Mouse (Mus musculus) forebrain, embryonic 12.5 days (tissue): ENCODE measurements around the gene Lrrc4. TPM values are rescaled to one million over a fixed set of nuclear protein-coding genes. Genes with fewer than 3 reads are reported as not detected.
A peak's percentile ranks its signal among the peaks of the same experiment; 100 is the strongest.

Source experiments
- ATAC-seq: fragments of 200-750 bp; cut with Nextera tagmentation; 2 replicates; pipeline ENCODE4 v1.8.0; 2017; ENCODE audit warnings: moderate TSS enrichment; ENCODE audit not compliant: low FRiP score
- H3K27ac ChIP-seq: fragments of 300-500 bp; sonication (generic); 2 replicates; pipeline ENCODE4 v1.5.1; 2016; ENCODE audit warnings: mild to moderate bottlenecking
- H3K27me3 ChIP-seq: fragments of 300-500 bp; sonication (generic); 2 replicates; pipeline ENCODE4 v1.6.1; 2016; ENCODE audit warnings: mild to moderate bottlenecking
- H3K36me3 ChIP-seq: fragments of 300-500 bp; sonication (generic); replicated peaks from 2 replicates; pipeline ENCODE4 v1.6.1; 2016; ENCODE audit warnings: mild to moderate bottlenecking
- H3K4me1 ChIP-seq: fragments of 300-500 bp; sonication (generic); 2 replicates; pipeline ENCODE4 v1.6.1; 2016
- H3K4me2 ChIP-seq: fragments of 300-500 bp; sonication (generic); 2 replicates; pipeline ENCODE4 v1.6.1; 2016; ENCODE audit warnings: mild to moderate bottlenecking, moderate library complexity
- H3K4me3 ChIP-seq: fragments of 300-500 bp; sonication (generic); replicated peaks from 2 replicates; pipeline ENCODE4 v1.5.1; 2016; ENCODE audit warnings: mild to moderate bottlenecking
- H3K9ac ChIP-seq: fragments of 300-500 bp; sonication (generic); 2 replicates; pipeline ENCODE4 v1.6.1; 2016; ENCODE audit warnings: mild to moderate bottlenecking
- H3K9me3 ChIP-seq: fragments of 300-500 bp; sonication (generic); 2 replicates; pipeline ENCODE4 v1.6.1; 2016
- WGBS: fragments of 180-500 bp; shearing (Covaris S2); methylation state at CpG from one replicate; pipeline ENCODE4 v1.1.7; 2016; 5-methylcytosine and 5-hydroxymethylcytosine counted together
- polyA plus RNA-seq: library from polyadenylated mRNA; unstranded; fragments of >200 nt; fragmentation: Nextera tagmentation; extraction: Ambion mirVana; gene quantifications from 2 replicates; pipeline ENCODE4 v1.2.1, GENCODE M21; 2016

The Lrrc4 gene
- polyA plus RNA-seq, 1 experiment from 2014 or later: 3.1 TPM

DNA sequence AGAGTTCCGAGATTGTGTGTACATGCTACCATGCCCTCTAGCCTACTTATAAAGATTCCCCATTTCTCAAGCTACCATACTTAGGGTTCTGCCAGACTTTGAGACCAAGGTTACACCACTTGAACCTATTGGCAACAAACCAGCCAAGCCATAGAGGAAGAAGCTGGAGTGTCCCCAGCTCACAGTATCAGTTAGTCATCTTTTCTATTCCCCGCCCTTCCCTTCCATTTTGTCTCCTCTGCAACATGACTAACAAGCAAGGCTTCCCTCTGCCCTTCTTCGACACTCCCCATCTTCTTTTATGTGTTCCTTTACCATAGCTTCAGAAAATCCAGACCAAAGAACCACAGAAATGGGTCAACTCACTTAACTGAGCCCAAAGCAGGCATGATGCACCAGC lies 34.7 kb upstream of the Lrrc4 start:
- Histone ChIP-seq H3K4me1 (peaks cover 22% of the 10 kb centered on the region), H3K4me3 (no peak overlapping the region), H3K9ac (no peak overlapping the region), H3K36me3 (no peaks in the 10 kb centered on the region), H3K4me2 (no peak overlapping the region), H3K27ac (no peak overlapping the region), H3K27me3 (0 out of 2 replicates have a peak, but pooled peaks cover 7% of the 10 kb centered on the region), H3K9me3 (no peaks in the 10 kb centered on the region)
- 98% methylated on average over 3 of the region's 3 CpGs for WGBS
- ATAC-seq: no peak

DNA sequence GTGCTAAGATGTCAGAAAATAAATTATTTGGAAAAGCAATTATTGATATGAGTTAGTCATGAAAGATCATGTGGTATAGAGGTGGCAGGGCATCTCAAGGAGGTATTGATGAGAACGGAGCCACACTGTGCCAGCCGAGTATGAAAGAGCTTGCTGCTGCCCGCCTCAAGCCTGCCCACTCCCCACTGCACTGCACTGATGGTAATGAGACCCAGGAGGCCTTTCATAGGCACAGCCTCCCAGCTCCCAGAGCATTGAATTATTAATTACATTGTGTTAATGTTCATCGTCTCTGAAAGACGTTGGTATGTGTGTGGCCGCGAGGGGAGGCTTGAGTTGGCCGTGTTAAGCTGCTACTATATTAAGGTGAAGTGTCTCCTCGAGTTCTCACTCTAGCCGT lies 33.6 kb upstream of the Lrrc4 start:
- no peaks in the 10 kb centered on the region for H3K36me3 ChIP-seq
- 0 out of 2 replicates have a peak, but pooled peaks cover 7% of the 10 kb centered on the region for H3K27me3 ChIP-seq
- 0 out of 2 replicates have a peak overlapping the region, but pooled peaks have one; percentile 43 for H3K27ac ChIP-seq
- 32% methylated on average over 10 of the region's 10 CpGs for WGBS
- ATAC-seq: peak; percentile 72
- no peak overlapping the region for H3K4me3 ChIP-seq
- H3K9ac ChIP-seq: no peak overlapping the region
- H3K4me1 ChIP-seq: peaks cover 33% of the 10 kb centered on the region
- no peak overlapping the region for H3K4me2 ChIP-seq
- no peaks in the 10 kb centered on the region for H3K9me3 ChIP-seq

DNA sequence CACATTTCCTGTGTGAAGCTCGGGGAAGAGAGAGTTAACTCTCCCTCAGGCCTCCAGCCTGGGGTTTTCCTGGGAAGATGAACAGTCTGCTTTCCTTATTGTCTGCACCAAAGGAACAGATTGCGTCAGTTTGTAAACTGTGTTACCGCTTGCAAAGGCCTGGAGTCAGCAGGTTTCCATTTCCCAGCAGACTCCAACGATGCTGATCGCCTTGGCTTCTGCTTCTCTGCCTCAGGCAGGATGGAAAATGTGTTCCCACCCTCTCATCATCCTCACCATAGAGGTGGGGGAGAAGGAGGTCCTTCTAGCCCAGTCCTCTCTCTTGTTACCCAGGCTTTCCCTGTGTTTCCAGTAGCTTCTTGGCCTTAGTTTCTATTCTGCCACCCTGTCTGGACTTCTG lies 33.1 kb upstream of the Lrrc4 start:
- no peak overlapping the region for H3K4me2 ChIP-seq
- peak overlapping the region; percentile 43; the same call in 1 of the 2 replicates for H3K27ac ChIP-seq
- H3K9me3 ChIP-seq: no peaks in the 10 kb centered on the region
- H3K27me3 ChIP-seq: peaks cover 7% of the 10 kb centered on the region; the same call in 1 of the 2 replicates
- H3K9ac ChIP-seq: no peak overlapping the region
- no peaks in the 10 kb centered on the region for H3K36me3 ChIP-seq
- peaks cover 37% of the 10 kb centered on the region for H3K4me1 ChIP-seq
- 29% methylated on average over 5 of the region's 5 CpGs for WGBS
- H3K4me3 ChIP-seq: no peak overlapping the region
- ATAC-seq: peak; percentile 56; the same call in 1 of the 2 replicates

- Histone ChIP-seq H3K4me2 (no peak overlapping the region), H3K4me3 (no peak overlapping the region), H3K27me3 (peaks cover 7% of the 10 kb centered on the region; the same call in 1 of the 2 replicates), H3K9me3 (no peaks in the 10 kb centered on the region), H3K36me3 (no peaks in the 10 kb centered on the region), H3K4me1 (peaks cover 38% of the 10 kb centered on the region), H3K9ac (no peak overlapping the region), H3K27ac (no peak overlapping the region)
- 81% methylated on average over 8 of the region's 8 CpGs for WGBS
- no peak for ATAC-seq
These were observed 30.8 kb upstream of the Lrrc4 start for GRCm38 (mm10) chr6:28862304-28862703.

GRCm38 (mm10) chr6:28860922-28861321 lies 29.4 kb upstream of the Lrrc4 start:
- Histone ChIP-seq H3K36me3 (no peaks in the 10 kb centered on the region), H3K9me3 (no peaks in the 10 kb centered on the region), H3K4me1 (peaks cover 38% of the 10 kb centered on the region), H3K4me3 (no peak overlapping the region), H3K27ac (no peak overlapping the region), H3K4me2 (no peak overlapping the region), H3K27me3 (peaks cover 2% of the 10 kb centered on the region; the same call in 1 of the 2 replicates), H3K9ac (no peak overlapping the region)
- ATAC-seq: no peak
- 16% methylated on average over 2 of the region's 2 CpGs for WGBS

- WGBS: 9% methylated on average over 2 of the region's 2 CpGs
- H3K9ac ChIP-seq: no peak overlapping the region
- H3K36me3 ChIP-seq: no peaks in the 10 kb centered on the region
- peaks cover 40% of the 10 kb centered on the region for H3K4me1 ChIP-seq
- no peak overlapping the region for H3K4me3 ChIP-seq
- H3K27ac ChIP-seq: no peak overlapping the region
- no peak for ATAC-seq
- peaks cover 2% of the 10 kb centered on the region; the same call in 1 of the 2 replicates for H3K27me3 ChIP-seq
- no peak overlapping the region for H3K4me2 ChIP-seq
- H3K9me3 ChIP-seq: no peaks in the 10 kb centered on the region
These were observed 28.9 kb upstream of the Lrrc4 start for GRCm38 (mm10) chr6:28860450-28860849.

DNA sequence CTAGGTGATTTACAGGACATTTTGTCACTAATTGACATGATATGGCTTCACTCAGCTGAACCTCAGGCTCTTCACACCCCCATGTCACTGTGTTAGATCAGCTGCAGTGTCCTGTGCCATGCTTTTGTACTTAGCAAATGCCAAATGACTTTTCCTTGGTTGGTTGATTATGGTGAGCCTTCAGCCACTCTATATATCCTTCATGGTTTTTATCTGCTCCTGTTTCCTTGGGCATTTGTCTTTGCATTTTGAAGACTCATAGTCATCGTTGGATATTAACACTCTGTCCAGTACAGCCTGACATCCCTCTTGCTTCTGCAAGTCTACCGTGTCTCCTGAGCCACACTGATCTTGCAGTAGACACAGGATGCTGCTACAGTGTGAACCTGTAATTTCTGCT lies 27.5 kb upstream of the Lrrc4 start:
- WGBS: 93% methylated on average over 2 of the region's 2 CpGs
- Histone ChIP-seq H3K4me3 (no peak overlapping the region), H3K4me2 (no peak overlapping the region), H3K4me1 (peaks cover 39% of the 10 kb centered on the region), H3K27me3 (peaks cover 6% of the 10 kb centered on the region), H3K27ac (no peak overlapping the region), H3K9me3 (no peaks in the 10 kb centered on the region), H3K9ac (no peak overlapping the region), H3K36me3 (no peaks in the 10 kb centered on the region)
- no peak for ATAC-seq

DNA sequence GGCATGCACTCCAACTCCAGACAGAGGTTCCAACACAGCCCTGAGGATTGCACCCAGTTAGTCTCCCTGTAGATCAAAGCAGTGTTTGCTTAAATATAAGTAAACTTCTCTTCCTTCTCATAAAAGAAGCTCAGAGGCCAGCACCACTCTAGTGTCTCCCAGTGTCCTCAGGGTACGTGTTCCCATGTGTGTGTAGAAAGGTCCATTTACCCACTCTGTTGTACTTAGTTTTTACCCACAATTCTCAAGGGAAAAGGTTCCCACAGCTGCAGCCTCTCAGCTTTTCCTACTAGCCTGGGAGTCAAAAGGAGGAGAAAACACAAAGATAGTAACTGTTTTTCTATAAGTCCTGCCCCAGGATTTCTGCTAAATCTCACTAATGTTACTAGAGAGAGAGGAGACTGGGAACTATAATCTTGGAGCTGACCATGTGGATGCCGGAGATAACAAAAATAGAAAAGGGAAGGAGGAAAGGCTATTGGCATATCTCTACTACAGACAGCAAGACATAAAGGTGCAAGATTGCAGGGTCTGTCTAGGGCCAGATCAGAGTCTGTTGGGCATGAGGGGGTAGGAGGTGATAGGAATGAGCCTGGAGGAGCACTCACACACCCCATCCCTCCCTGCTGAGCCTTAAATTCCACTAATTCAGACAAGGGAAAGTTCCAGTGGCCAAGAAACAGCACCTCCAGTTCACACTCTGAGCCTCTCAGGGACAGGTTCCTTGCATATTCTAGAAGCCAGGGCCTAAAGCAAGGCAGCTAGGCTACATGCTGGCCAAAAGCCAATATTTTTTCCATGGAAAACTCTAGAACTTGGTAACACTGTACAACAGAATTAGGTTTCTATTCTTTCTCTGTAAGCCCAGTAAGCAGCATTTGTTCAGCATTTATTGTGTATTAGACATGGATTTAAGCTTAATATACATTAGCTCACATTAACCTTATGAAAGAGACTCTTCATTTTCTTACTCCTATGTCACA lies 25.9 kb upstream of the Lrrc4 start:
- Histone ChIP-seq H3K9ac (no peak overlapping the region), H3K27ac (no peak overlapping the region), H3K36me3 (no peaks in the 10 kb centered on the region), H3K4me2 (no peak overlapping the region), H3K9me3 (no peaks in the 10 kb centered on the region), H3K4me1 (peaks cover 50% of the 10 kb centered on the region), H3K27me3 (peaks cover 7% of the 10 kb centered on the region), H3K4me3 (no peak overlapping the region)
- no peak for ATAC-seq
- 85% methylated on average over 2 of the region's 2 CpGs for WGBS

DNA sequence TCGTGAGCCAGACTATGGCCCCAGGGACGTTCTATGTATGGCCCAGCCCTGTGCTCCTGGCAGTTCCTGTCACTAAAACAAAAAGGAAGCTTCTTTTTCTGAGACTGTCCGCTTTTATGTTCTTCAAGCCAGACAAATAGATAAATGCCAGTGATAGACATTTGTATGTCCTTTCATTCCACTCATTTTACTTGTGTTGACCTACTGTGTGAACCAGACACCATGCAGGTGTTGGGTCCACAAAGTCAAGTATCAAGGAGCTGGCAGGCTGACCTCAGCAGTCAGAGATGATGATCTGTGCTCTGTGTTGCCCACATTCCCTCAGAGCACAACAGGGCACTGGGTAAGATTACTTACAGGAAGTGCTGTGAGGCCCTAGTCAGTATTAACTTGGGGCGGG lies 25.2 kb upstream of the Lrrc4 start:
- Histone ChIP-seq H3K9ac (no peak overlapping the region), H3K36me3 (no peaks in the 10 kb centered on the region), H3K27ac (no peak overlapping the region), H3K4me1 (peaks cover 52% of the 10 kb centered on the region), H3K9me3 (no peaks in the 10 kb centered on the region), H3K27me3 (peaks cover 10% of the 10 kb centered on the region), H3K4me2 (no peak overlapping the region), H3K4me3 (no peak overlapping the region)
- no peak for ATAC-seq
- WGBS: 82% methylated on average over 4 of the region's 4 CpGs

- H3K27me3 ChIP-seq: peaks cover 18% of the 10 kb centered on the region
- peaks cover 42% of the 10 kb centered on the region for H3K4me1 ChIP-seq
- no peak overlapping the region for H3K9ac ChIP-seq
- H3K27ac ChIP-seq: no peak overlapping the region
- no peaks in the 10 kb centered on the region for H3K36me3 ChIP-seq
- 16% methylated on average over 3 of the region's 3 CpGs for WGBS
- no peak overlapping the region for H3K4me2 ChIP-seq
- no peaks in the 10 kb centered on the region for H3K9me3 ChIP-seq
- H3K4me3 ChIP-seq: no peak overlapping the region
- no peak for ATAC-seq
These were observed 23.9 kb upstream of the Lrrc4 start for GRCm38 (mm10) chr6:28855442-28855841.

- ATAC-seq: no peak
These were observed 23.1 kb upstream of the Lrrc4 start for GRCm38 (mm10) chr6:28854598-28854997.

GRCm38 (mm10) chr6:28853654-28854053 lies 22.1 kb upstream of the Lrrc4 start:
- 3% methylated on average over 2 of the region's 2 CpGs for WGBS
- H3K27me3 ChIP-seq: peaks cover 21% of the 10 kb centered on the region
- no peaks in the 10 kb centered on the region for H3K36me3 ChIP-seq
- ATAC-seq: peak; percentile 9; the same call in 1 of the 2 replicates
- peak overlapping the region; percentile 43; the same call in 1 of the 2 replicates for H3K27ac ChIP-seq
- H3K4me2 ChIP-seq: no peak overlapping the region
- H3K9me3 ChIP-seq: no peaks in the 10 kb centered on the region
- H3K9ac ChIP-seq: no peak overlapping the region
- no peak overlapping the region for H3K4me3 ChIP-seq
- peaks cover 44% of the 10 kb centered on the region for H3K4me1 ChIP-seq

More at GRCm38 (mm10) chr6:28854598-28854997, 23.1 kb upstream of the Lrrc4 start:
- Histone ChIP-seq H3K4me1 (peaks cover 35% of the 10 kb centered on the region), H3K9ac (no peak overlapping the region), H3K4me3 (no peak overlapping the region), H3K27ac (no peak overlapping the region), H3K36me3 (no peaks in the 10 kb centered on the region), H3K4me2 (no peak overlapping the region), H3K27me3 (peaks cover 21% of the 10 kb centered on the region), H3K9me3 (no peaks in the 10 kb centered on the region)
- WGBS: 53% methylated on average over 8 of the region's 8 CpGs
